Mouse (Mus musculus) liver, postnatal 0 days (tissue): Measurements from ENCODE around the gene Pmm1. TPM values are rescaled to one million over a fixed set of nuclear protein-coding genes. Genes with fewer than 3 reads are reported as not detected.
"Not testable (repeated sequence)": the region's sequence is repeated elsewhere in the genome, so short reads cannot be mapped to it uniquely, and the experiment has no call there.

Experiments
- ATAC-seq: fragments of 200-750 bp; cut with Nextera tagmentation; 2 replicates; pipeline ENCODE4 v1.8.0; 2017; ENCODE audit warnings: mild to moderate bottlenecking, moderate library complexity
- DNase-seq: peaks from one replicate; pipeline ENCODE4 v3.0.0-alpha.2; 2016
- H3K27ac ChIP-seq: fragments of 300-500 bp; sonication (generic); 2 replicates; pipeline ENCODE4 v1.5.1; 2014; ENCODE audit warnings: antibody characterized with exemption, moderate library complexity, mild to moderate bottlenecking, low read depth
- H3K27me3 ChIP-seq: fragments of 300-500 bp; sonication (generic); 2 replicates; pipeline ENCODE4 v1.6.1; 2014; ENCODE audit warnings: low read length, control low read depth, mixed read lengths; ENCODE audit not compliant: insufficient read depth
- H3K36me3 ChIP-seq: fragments of 300-500 bp; sonication (generic); replicated peaks from 2 replicates; pipeline ENCODE4 v1.6.1; 2014; ENCODE audit warnings: mild to moderate bottlenecking, control low read depth, low read length, moderate library complexity, mixed read lengths; ENCODE audit not compliant: insufficient read depth
- H3K4me1 ChIP-seq: fragments of 300-500 bp; sonication (generic); 2 replicates; pipeline ENCODE4 v1.6.1; 2014; ENCODE audit warnings: antibody characterized with exemption, mild to moderate bottlenecking, control low read depth; ENCODE audit not compliant: insufficient read depth
- H3K4me2 ChIP-seq: fragments of 300-500 bp; sonication (generic); 2 replicates; pipeline ENCODE4 v1.6.1; 2014; ENCODE audit warnings: low read depth, mild to moderate bottlenecking, low read length, moderate library complexity, mixed read lengths
- H3K4me3 ChIP-seq: fragments of 300-500 bp; sonication (generic); 2 replicates; pipeline ENCODE4 v1.5.1; 2014; ENCODE audit warnings: low read depth, low read length
- H3K9ac ChIP-seq: fragments of 300-500 bp; sonication (generic); replicated peaks from 2 replicates; pipeline ENCODE4 v1.6.1; 2014; ENCODE audit warnings: mild to moderate bottlenecking, moderate library complexity
- H3K9me3 ChIP-seq: fragments of 300-500 bp; sonication (generic); 2 replicates; pipeline ENCODE4 v1.6.1; 2016; ENCODE audit warnings: mild to moderate bottlenecking, control low read depth, low read length, mixed read lengths
- CTCF ChIP-seq: sonication (generic); IDR thresholded peaks from 2 replicates; pipeline ENCODE4 v1.5.1; 2016; ENCODE audit warnings: antibody characterized with exemption, low read depth
- EP300 ChIP-seq: IDR thresholded peaks from 2 replicates; pipeline ENCODE4 v1.6.1; 2016; ENCODE audit warnings: antibody characterized with exemption, low read depth, mild to moderate bottlenecking
- WGBS: fragments of 180-500 bp; shearing (Covaris S2); extraction: QIAGEN DNeasy Blood & Tissue Kit; methylation state at CpG from one replicate; pipeline ENCODE4 v1.1.7; 2014; ENCODE audit not compliant: insufficient replicate concordance; 5-methylcytosine and 5-hydroxymethylcytosine counted together
- polyA plus RNA-seq: library from polyadenylated mRNA; unstranded; fragments of >200 nt; fragmentation: Nextera tagmentation; extraction: Ambion mirVana; gene quantifications from 2 replicates; pipeline ENCODE4 v1.2.1, GENCODE M21; 2015

Pmm1 gene
- polyA plus RNA-seq, 1 experiment from 2014 or later, result 10.1 TPM

GRCm38 (mm10) chr15:81912498-81912897 is 48.2 kb downstream of the Pmm1 start:
- no peak for TF ChIP-seq EP300
- no peak for TF ChIP-seq CTCF
- ATAC-seq, result no peak
- no peaks in the 10 kb centered on the region for H3K9me3 ChIP-seq
- H3K4me2 ChIP-seq, result no peak overlapping the region
- H3K9ac ChIP-seq, result no peak overlapping the region
- WGBS, result 76% methylated on average over 2 of the region's 2 CpGs
- H3K36me3 ChIP-seq, result peaks cover 79% of the 10 kb centered on the region
- DNase-seq, result no peak
- no peak overlapping the region for H3K27ac ChIP-seq
- no peaks in the 10 kb centered on the region for H3K27me3 ChIP-seq
- no peak overlapping the region for H3K4me3 ChIP-seq
- H3K4me1 ChIP-seq, result peaks cover 5% of the 10 kb centered on the region; the same call in 1 of the 2 replicates

- not testable (repeated sequence) for ATAC-seq, H3K4me3 ChIP-seq, H3K4me1 ChIP-seq, H3K9ac ChIP-seq, H3K27ac ChIP-seq, H3K27me3 ChIP-seq, H3K4me2 ChIP-seq, DNase-seq, H3K9me3 ChIP-seq
- peak; percentile 32; the same call in 1 of the 2 replicates for TF ChIP-seq CTCF
- H3K36me3 ChIP-seq, result peaks cover 73% of the 10 kb centered on the region
- 78% methylated on average over 4 of the region's 4 CpGs for WGBS
Observed at GRCm38 (mm10) chr15:81908767-81909166, 52.0 kb downstream of the Pmm1 start.

GRCm38 (mm10) chr15:81907953-81908352 is 52.8 kb downstream of the Pmm1 start:
- no peak for ATAC-seq
- Histone ChIP-seq H3K27ac (no peak overlapping the region), H3K9me3 (no peaks in the 10 kb centered on the region), H3K4me3 (no peak overlapping the region), H3K36me3 (peaks cover 73% of the 10 kb centered on the region), H3K4me2 (no peak overlapping the region), H3K4me1 (no peaks in the 10 kb centered on the region), H3K9ac (no peak overlapping the region), H3K27me3 (no peaks in the 10 kb centered on the region)
- no peak for TF ChIP-seq CTCF
- 85% methylated on average over 8 of the region's 8 CpGs for WGBS
- DNase-seq, result no peak

- no peaks in the 10 kb centered on the region for H3K4me1 ChIP-seq
- H3K36me3 ChIP-seq, result peaks cover 72% of the 10 kb centered on the region
- DNase-seq (peak; percentile 84), ATAC-seq (peak; percentile 33; the same call in 1 of the 2 replicates)
- no peak overlapping the region for H3K4me2 ChIP-seq
- no peaks in the 10 kb centered on the region for H3K9me3 ChIP-seq
- no peak overlapping the region for H3K9ac ChIP-seq
- peak; percentile 87 for TF ChIP-seq CTCF
- no peak for TF ChIP-seq EP300
- H3K4me3 ChIP-seq, result no peak overlapping the region
- H3K27me3 ChIP-seq, result no peaks in the 10 kb centered on the region
- H3K27ac ChIP-seq, result no peak overlapping the region
- WGBS, result 34% methylated on average over 2 of the region's 2 CpGs
Observed at GRCm38 (mm10) chr15:81904939-81905338, 55.8 kb downstream of the Pmm1 start.

Other genes with a start within 250 kb of the Pmm1 start
- gene Zc3h7b, start 215.9 kb downstream of the Pmm1 start, polyA plus RNA-seq, result 3.3 and 4.2 TPM in 2 replicates
- 31.3 and 38.0 TPM in 2 replicates for gene Rangap1, start 215.4 kb downstream of the Pmm1 start, polyA plus RNA-seq
- 14.0 and 16.3 TPM in 2 replicates for gene Tef, start 158.5 kb downstream of the Pmm1 start, polyA plus RNA-seq
- gene Tob2, start 102.1 kb downstream of the Pmm1 start, polyA plus RNA-seq, result 10.9 and 12.3 TPM in 2 replicates
- gene Phf5a, start 89.0 kb downstream of the Pmm1 start, polyA plus RNA-seq, result 61.5 and 63.0 TPM in 2 replicates
- 86.7 and 87.0 TPM in 2 replicates for gene Aco2, start 88.6 kb downstream of the Pmm1 start, polyA plus RNA-seq
- 57.0 and 57.3 TPM in 2 replicates for gene Polr3h, start 34.7 kb downstream of the Pmm1 start, polyA plus RNA-seq
- 0.52 and 0.59 TPM in 2 replicates for gene Csdc2, start 24.2 kb downstream of the Pmm1 start, polyA plus RNA-seq
- not detected in 2 replicates for gene 1700029P11Rik, start 19.6 kb upstream of the Pmm1 start, polyA plus RNA-seq
- gene Xrcc6, start 26.9 kb upstream of the Pmm1 start, polyA plus RNA-seq, result 25.7 and 27.8 TPM in 2 replicates
- gene Desi1, start 72.9 kb upstream of the Pmm1 start, polyA plus RNA-seq, result 14.6 and 15.0 TPM in 2 replicates
- 84.6 and 92.1 TPM in 2 replicates for gene Snu13, start 86.7 kb upstream of the Pmm1 start, polyA plus RNA-seq
- gene 4930407I10Rik, start 98.2 kb upstream of the Pmm1 start, polyA plus RNA-seq, result not detected in 2 replicates
- gene Mei1, start 109.1 kb upstream of the Pmm1 start, polyA plus RNA-seq, result not detected in 2 replicates
- gene Ccdc134, start 167.0 kb upstream of the Pmm1 start, polyA plus RNA-seq, result 3.6 and 4.0 TPM in 2 replicates
- gene Srebf2, start 186.3 kb upstream of the Pmm1 start, polyA plus RNA-seq, result 30.3 and 33.6 TPM in 2 replicates